Mouse (Mus musculus): ENCODE results near the gene Tecrl. TPM values are rescaled to one million over a fixed set of nuclear protein-coding genes. Genes with fewer than 3 reads are reported as not detected.

The Tecrl gene
- not detected in 2 replicates for polyA plus RNA-seq (2012; ENCODE audit: insufficient read depth, low replicate concordance)

- TF ChIP-seq FLI1 (IDR thresholded peaks at IDR 0.05; ENCODE audit: low read length) (no peak), GATA1 (IDR thresholded peaks at IDR 0.05; ENCODE audit: borderline replicate concordance, low read length) (no peak)
- H3K4me1 ChIP-seq: no peaks in the 10 kb centered on the region
- H3K27me3 ChIP-seq (replicated peaks): no peaks in the 10 kb centered on the region
- H3K4me3 ChIP-seq (replicated peaks): no peak within 1 kb of the TSS
- H3K36me3 ChIP-seq (replicated peaks; ENCODE audit: low read length): no peaks in the 10 kb centered on the region
- H3K9me3 ChIP-seq: no peaks in the 10 kb centered on the region
Observed at GRCm38 (mm10) chr5:83354846-83355561, at the start of gene Tecrl. Tecrl (minus strand) TSS chr5:83355195.

DNA sequence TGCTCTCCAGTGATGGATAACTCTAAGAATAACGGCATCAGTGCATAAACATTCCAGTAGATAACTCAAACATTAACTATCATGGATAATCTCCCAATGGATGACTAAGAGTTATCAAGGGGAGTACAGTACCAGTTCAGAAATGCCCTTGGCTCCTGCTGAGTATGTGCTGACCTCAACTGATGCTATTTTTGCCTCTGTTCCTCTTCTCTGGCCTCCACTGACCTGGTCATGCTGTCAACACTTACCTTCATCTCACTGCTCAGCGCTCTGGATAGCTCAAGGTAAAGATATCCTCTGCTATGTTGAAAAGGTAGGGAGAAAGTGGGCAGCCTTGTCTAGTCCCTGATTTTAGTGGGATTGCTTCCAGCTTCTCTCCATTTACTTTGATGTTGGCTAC, 30.0 kb upstream of the Tecrl start:
- H3K4me1 ChIP-seq: no peaks in the 10 kb centered on the region
- H3K27me3 ChIP-seq (replicated peaks): no peaks in the 10 kb centered on the region
- H3K4me3 ChIP-seq (replicated peaks): no peak overlapping the region
- H3K9me3 ChIP-seq: no peaks in the 10 kb centered on the region
- TF ChIP-seq FLI1 (IDR thresholded peaks at IDR 0.05; ENCODE audit: low read length) (no peak), GATA1 (IDR thresholded peaks at IDR 0.05; ENCODE audit: borderline replicate concordance, low read length) (no peak)
- H3K36me3 ChIP-seq (replicated peaks; ENCODE audit: low read length): no peaks in the 10 kb centered on the region

DNA sequence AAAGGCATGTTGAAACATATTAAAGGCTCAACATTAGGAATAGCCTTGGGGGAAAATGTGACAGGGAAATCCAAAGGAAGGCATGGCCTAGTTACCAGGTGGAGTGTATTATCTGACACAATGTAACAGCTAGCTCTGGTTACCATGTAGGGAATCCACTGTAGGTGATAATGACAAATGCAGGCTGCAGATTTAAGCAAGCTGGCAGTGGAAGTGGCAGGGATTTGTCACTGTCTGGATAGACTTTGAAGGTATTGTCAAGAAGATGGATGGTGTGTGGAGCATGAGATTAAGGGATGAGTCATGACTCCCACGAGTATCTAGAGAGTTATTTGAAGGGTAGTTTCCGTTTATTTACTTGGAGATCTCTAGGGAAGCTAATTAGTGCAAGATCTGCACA, 3.4 kb downstream of the Tecrl start:
- no peaks in the 10 kb centered on the region for H3K9me3 ChIP-seq
- no peak overlapping the region for H3K4me3 ChIP-seq (replicated peaks)
- H3K27me3 ChIP-seq (replicated peaks): no peaks in the 10 kb centered on the region
- TF ChIP-seq FLI1 (IDR thresholded peaks at IDR 0.05; ENCODE audit: low read length) (no peak), GATA1 (IDR thresholded peaks at IDR 0.05; ENCODE audit: borderline replicate concordance, low read length) (no peak)
- H3K4me1 ChIP-seq: no peaks in the 10 kb centered on the region
- H3K36me3 ChIP-seq (replicated peaks; ENCODE audit: low read length): no peaks in the 10 kb centered on the region

DNA sequence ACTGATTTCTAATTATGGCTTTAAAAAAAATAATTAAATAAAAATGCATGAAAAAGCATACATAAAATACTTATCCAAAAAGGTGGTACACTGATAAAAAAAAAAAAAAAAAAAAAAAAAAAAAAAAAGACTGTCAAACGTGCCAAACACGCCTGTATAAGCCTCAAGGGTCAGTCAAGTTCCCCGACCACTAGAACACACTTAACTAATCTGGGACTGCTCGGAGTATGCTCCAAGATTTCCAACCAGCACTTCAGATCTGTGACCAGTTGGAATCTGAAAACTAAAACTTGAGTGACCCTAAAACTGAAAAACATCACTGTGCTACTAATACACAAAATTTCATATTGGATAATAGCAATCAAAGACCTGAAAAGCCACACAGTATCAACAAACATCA, 15.9 kb downstream of the Tecrl start:
- Histone ChIP-seq H3K9me3 (peaks cover 3% of the 10 kb centered on the region; the same call in 1 of the 2 replicates), H3K27me3 (replicated peaks) (no peaks in the 10 kb centered on the region), H3K4me1 (no peaks in the 10 kb centered on the region), H3K36me3 (replicated peaks; ENCODE audit: low read length) (no peaks in the 10 kb centered on the region), H3K4me3 (replicated peaks) (no peak overlapping the region)
- no peak for TF ChIP-seq FLI1 (IDR thresholded peaks at IDR 0.05; ENCODE audit: low read length)
- TF ChIP-seq GATA1 (IDR thresholded peaks at IDR 0.05; ENCODE audit: borderline replicate concordance, low read length): no peak

DNA sequence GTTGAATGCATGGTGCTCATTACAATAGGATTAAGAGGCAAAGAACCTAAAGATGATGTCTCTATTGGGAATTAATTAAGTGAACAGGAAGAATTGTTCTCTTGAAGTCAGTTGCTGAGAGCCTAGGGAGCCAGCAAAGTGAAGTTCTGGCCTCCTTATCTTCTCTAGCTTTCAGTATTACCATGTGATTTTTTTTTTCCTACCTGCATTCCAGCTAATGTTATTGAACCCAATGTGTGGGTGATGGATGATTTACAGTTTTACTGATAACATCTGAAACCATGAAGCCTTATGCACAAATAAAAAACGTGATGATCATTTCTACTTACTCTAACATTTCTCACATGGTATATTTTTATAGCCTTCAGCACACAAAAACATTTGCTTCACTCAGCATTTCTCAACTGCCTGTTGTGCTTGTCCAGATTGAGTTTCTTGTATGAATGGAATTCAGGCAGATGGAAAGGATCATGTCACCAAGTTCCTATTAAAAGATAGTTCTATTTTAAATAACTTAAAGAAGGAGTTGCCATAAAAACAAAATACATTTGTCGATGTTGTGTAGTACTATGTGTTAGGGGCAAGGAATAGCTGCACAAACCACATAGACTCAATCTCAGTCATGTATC, 87.7 kb downstream of the Tecrl start:
- H3K4me1 ChIP-seq: no peaks in the 10 kb centered on the region
- no peak for TF ChIP-seq FLI1 (IDR thresholded peaks at IDR 0.05; ENCODE audit: low read length)
- TF ChIP-seq GATA1 (IDR thresholded peaks at IDR 0.05; ENCODE audit: borderline replicate concordance, low read length): no peak
- H3K4me3 ChIP-seq (replicated peaks): no peak overlapping the region
- no peaks in the 10 kb centered on the region for H3K9me3 ChIP-seq
- H3K27me3 ChIP-seq (replicated peaks): no peaks in the 10 kb centered on the region
- H3K36me3 ChIP-seq (replicated peaks; ENCODE audit: low read length): no peaks in the 10 kb centered on the region

- H3K4me3 ChIP-seq (replicated peaks): no peak overlapping the region
- H3K27me3 ChIP-seq (replicated peaks): no peaks in the 10 kb centered on the region
- no peaks in the 10 kb centered on the region for H3K4me1 ChIP-seq
- H3K9me3 ChIP-seq: no peaks in the 10 kb centered on the region
- TF ChIP-seq FLI1 (IDR thresholded peaks at IDR 0.05; ENCODE audit: low read length): no peak
- no peak for TF ChIP-seq GATA1 (IDR thresholded peaks at IDR 0.05; ENCODE audit: borderline replicate concordance, low read length)
- H3K36me3 ChIP-seq (replicated peaks; ENCODE audit: low read length): no peaks in the 10 kb centered on the region
Observed at GRCm38 (mm10) chr5:83260059-83260458, 94.9 kb downstream of the Tecrl start.

DNA sequence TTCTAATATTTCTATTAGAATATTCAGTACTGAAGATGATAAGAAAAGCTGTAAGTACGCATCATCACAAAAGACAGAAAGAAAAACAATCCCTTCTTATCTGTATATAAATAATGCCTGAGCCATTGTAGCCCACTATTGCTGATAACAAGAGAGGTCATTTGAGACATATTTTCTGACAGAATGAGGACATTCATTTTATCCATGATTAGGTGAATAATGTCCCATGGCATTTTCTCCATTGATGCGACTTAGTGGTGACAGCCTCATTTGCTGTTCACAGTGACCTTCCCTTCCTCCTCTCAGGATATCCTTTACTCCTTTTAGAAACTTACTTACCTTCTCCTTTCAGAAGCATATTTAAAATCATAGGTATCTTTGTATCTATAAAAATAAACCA, 100.9 kb downstream of the Tecrl start:
- no peak for TF ChIP-seq FLI1 (IDR thresholded peaks at IDR 0.05; ENCODE audit: low read length)
- TF ChIP-seq GATA1 (IDR thresholded peaks at IDR 0.05; ENCODE audit: borderline replicate concordance, low read length): no peak
- H3K36me3 ChIP-seq (replicated peaks; ENCODE audit: low read length): no peaks in the 10 kb centered on the region
- H3K9me3 ChIP-seq: no peaks in the 10 kb centered on the region

DNA sequence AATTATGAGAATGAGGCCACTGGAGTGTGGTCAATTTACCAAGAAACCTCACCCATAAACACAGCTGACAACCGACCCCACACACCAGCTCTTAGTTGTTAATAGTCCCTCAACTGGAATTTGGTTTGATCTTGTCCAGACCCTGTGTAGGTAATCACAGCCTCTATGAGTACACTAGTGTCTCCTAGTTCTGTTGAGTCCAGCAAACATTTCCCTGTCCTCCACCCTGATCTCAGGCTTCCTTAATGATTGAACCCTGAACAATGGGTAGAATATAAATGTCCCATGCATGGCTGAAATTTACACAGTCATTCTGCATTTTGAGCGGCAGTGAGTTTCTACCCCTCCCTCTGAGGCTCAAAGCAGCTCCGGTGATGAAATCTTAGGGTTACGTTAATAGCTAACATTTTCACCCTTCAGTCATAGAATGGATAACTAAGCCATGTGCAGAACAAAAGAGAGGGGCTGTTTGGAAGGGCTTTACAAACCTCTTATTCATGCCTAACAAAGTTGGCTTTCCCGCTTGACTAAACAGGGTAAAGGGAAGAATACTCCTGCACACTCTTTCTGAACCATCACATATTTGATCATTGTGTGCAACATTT, 116.0 kb downstream of the Tecrl start:
- Histone ChIP-seq H3K9me3 (no peaks in the 10 kb centered on the region), H3K4me1 (no peaks in the 10 kb centered on the region), H3K4me3 (replicated peaks) (no peak overlapping the region), H3K36me3 (replicated peaks; ENCODE audit: low read length) (no peaks in the 10 kb centered on the region), H3K27me3 (replicated peaks) (no peaks in the 10 kb centered on the region)
- no peak for TF ChIP-seq GATA1 (IDR thresholded peaks at IDR 0.05; ENCODE audit: borderline replicate concordance, low read length)
- TF ChIP-seq FLI1 (IDR thresholded peaks at IDR 0.05; ENCODE audit: low read length): no peak

More for the DNA sequence above, 100.9 kb downstream of the Tecrl start:
- Histone ChIP-seq H3K4me3 (replicated peaks) (no peak overlapping the region), H3K4me1 (no peaks in the 10 kb centered on the region), H3K27me3 (replicated peaks) (no peaks in the 10 kb centered on the region)

Measured in megakaryocyte, embryonic 14.5 days (primary cell).